Mouse (Mus musculus) brain, embryonic 14.5 days (tissue): ENCODE results near the gene Ccdc91. TPM values are rescaled to one million over a fixed set of nuclear protein-coding genes. Genes with fewer than 3 reads are reported as not detected.

ENCODE experiments used
- DNase-seq: peaks from one replicate; pipeline ENCODE4 v3.0.0-alpha.2; 2011; ENCODE audit warnings: low read depth
- CTCF ChIP-seq: fragments of 200-500 bp; IDR thresholded peaks from 2 replicates; pipeline ENCODE4 v1.5.1; 2012; ENCODE audit warnings: inconsistent platforms, mild to moderate bottlenecking, moderate library complexity, borderline replicate concordance; ENCODE audit not compliant: insufficient read depth, insufficient read length; ENCODE audit errors: extremely low read depth
- POLR2A ChIP-seq: fragments of 200-500 bp; IDR thresholded peaks from 2 replicates; pipeline ENCODE4 v1.6.1; 2012; ENCODE audit warnings: mild to moderate bottlenecking, inconsistent platforms, borderline replicate concordance; ENCODE audit not compliant: poor library complexity, insufficient read depth, insufficient read length, severe bottlenecking; ENCODE audit errors: extremely low read depth
- polyA plus RNA-seq: library from polyadenylated mRNA; depleted of rRNA; stranded (reverse); fragments of >200 nt; gene quantifications from 2 replicates; pipeline ENCODE4 v1.2.3, GENCODE M21; 2012; rRNA removed

The Ccdc91 gene
- polyA plus RNA-seq, 1 experiment, result 28.0 TPM

DNA sequence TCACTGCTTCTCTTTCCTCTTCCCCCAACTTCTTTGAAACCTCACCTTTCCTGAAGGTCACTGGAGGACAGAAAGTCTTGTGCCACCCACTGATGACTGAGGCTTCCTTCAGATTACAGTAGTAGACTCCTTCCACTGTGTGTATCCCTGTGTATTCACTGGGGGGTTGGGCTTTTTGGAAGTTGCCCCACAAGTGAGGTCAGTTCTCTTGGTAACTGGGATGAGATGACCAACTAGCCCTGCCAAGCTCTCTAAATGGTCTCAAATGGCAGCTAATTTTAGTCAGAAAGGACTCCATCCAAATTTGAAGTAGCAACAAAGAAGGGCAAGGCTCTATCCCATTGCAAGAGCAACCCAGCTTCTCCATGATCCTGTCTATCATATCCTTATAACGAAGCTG lies 195.7 kb downstream of the Ccdc91 start:
- TF ChIP-seq CTCF (no peak), POLR2A (no peak)
- no peak for DNase-seq

- no peak for TF ChIP-seq CTCF
- TF ChIP-seq POLR2A, result no peak
- DNase-seq, result no peak
These were observed 196.9 kb downstream of the Ccdc91 start for GRCm38 (mm10) chr6:147672481-147672880.

- TF ChIP-seq POLR2A, result no peak
- TF ChIP-seq CTCF, result no peak
- DNase-seq, result no peak
These were observed 199.6 kb downstream of the Ccdc91 start for GRCm38 (mm10) chr6:147675022-147675733.

DNA sequence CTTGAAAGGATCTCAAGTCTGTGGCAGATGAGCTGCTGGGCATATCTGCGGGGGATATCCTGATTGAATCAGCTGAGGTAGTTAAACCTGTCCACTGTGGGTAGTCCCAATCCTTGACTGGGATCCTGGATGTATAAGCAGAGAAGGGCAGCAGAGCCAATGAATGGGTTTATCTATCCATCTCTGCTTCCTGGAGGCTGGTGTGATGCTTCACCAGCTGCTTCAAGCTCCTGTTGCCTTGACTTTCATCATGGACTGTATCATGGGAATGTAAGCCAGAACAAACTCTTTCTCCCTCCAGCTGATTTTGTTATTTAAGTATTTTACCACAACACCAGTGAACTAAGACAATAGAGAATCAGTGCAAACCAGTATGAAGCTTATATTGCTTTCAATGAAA lies 200.6 kb downstream of the Ccdc91 start:
- no peak for DNase-seq
- TF ChIP-seq CTCF (no peak), POLR2A (no peak)

Other genes starting within 250 kb of the Ccdc91 start
- gene Pthlh, start 211.6 kb upstream of the Ccdc91 start, polyA plus RNA-seq, result 1.6 and 3.2 TPM in 2 replicates